Mouse (Mus musculus) small intestine, adult 2 months (tissue): ENCODE measurements at regions not wholly inside any gene's neighbourhood (a gene's known extent, or its start where the extent isn't known, plus 50 kb on each side); places are given as distances from the start of the nearest gene placed in this dataset.

Experiments used
- H3K27ac ChIP-seq: fragments of 200-500 bp; 2 replicates; pipeline ENCODE4 v1.5.1; 2012; ENCODE audit warnings: low read depth, low read length, control low read depth, inconsistent platforms; ENCODE audit not compliant: insufficient read depth
- H3K27me3 ChIP-seq: fragments of 200-500 bp; 2 replicates; pipeline ENCODE4 v1.6.1; 2012; ENCODE audit warnings: mild to moderate bottlenecking, moderate library complexity, low read length, inconsistent platforms; ENCODE audit not compliant: control insufficient read depth, insufficient read depth
- H3K36me3 ChIP-seq: fragments of 200-500 bp; 2 replicates; pipeline ENCODE4 v1.6.1; 2012; ENCODE audit warnings: mild to moderate bottlenecking, low read length, control low read depth, inconsistent platforms; ENCODE audit not compliant: control insufficient read depth, insufficient read depth
- H3K4me1 ChIP-seq: fragments of 200-500 bp; 2 replicates; pipeline ENCODE4 v1.6.1; 2012; ENCODE audit warnings: low read length, inconsistent platforms, mixed read lengths; ENCODE audit not compliant: control insufficient read depth, insufficient read depth, insufficient read length
- H3K4me3 ChIP-seq: fragments of 200-500 bp; 2 replicates; pipeline ENCODE4 v1.5.1; 2012; ENCODE audit warnings: low read depth, mild to moderate bottlenecking, control low read depth, inconsistent platforms, low read length, moderate library complexity
- CTCF ChIP-seq: fragments of 200-500 bp; IDR thresholded peaks from 2 replicates; pipeline ENCODE4 v1.5.1; 2012; ENCODE audit warnings: low read depth, mild to moderate bottlenecking, control low read depth, inconsistent platforms, low read length, moderate library complexity, mixed read lengths; ENCODE audit not compliant: insufficient replicate concordance, insufficient read length; ENCODE audit errors: extremely low read depth
- POLR2A ChIP-seq: fragments of 200-500 bp; IDR thresholded peaks from 2 replicates; pipeline ENCODE4 v1.6.1; 2012; ENCODE audit warnings: low read depth, mild to moderate bottlenecking, control low read depth, inconsistent platforms, low read length, moderate library complexity
- WGBS: fragments of 180-500 bp; shearing (Covaris S2); methylation state at CpG from one replicate; pipeline ENCODE4 v1.1.7; 2018; 5-methylcytosine and 5-hydroxymethylcytosine counted together

GRCm38 (mm10) chr2:167856020-167856419 lies 75.8 kb upstream of the Ptpn1 start:
- Histone ChIP-seq H3K27ac (no peak overlapping the region), H3K36me3 (no peaks in the 10 kb centered on the region), H3K4me1 (peaks cover 23% of the 10 kb centered on the region), H3K4me3 (no peak overlapping the region), H3K27me3 (no peaks in the 10 kb centered on the region)
- TF ChIP-seq CTCF (no peak), POLR2A (no peak)
- WGBS = 45% methylated on average over 3 of the region's 3 CpGs

- H3K4me3 ChIP-seq = no peak overlapping the region
- no peak for TF ChIP-seq CTCF
- TF ChIP-seq POLR2A = no peak
- 89% methylated on average over 1 of the region's 1 CpGs for WGBS
- H3K27ac ChIP-seq = no peak overlapping the region
- no peaks in the 10 kb centered on the region for H3K36me3 ChIP-seq
- peaks cover 16% of the 10 kb centered on the region; the same call in 1 of the 2 replicates for H3K4me1 ChIP-seq
- no peaks in the 10 kb centered on the region for H3K27me3 ChIP-seq
These were observed 77.8 kb upstream of the Ptpn1 start for GRCm38 (mm10) chr2:167854060-167854459.

- 69% methylated on average over 8 of the region's 8 CpGs for WGBS
- Histone ChIP-seq H3K4me3 (no peak overlapping the region), H3K4me1 (peaks cover 16% of the 10 kb centered on the region; the same call in 1 of the 2 replicates), H3K36me3 (no peaks in the 10 kb centered on the region), H3K27ac (no peak overlapping the region), H3K27me3 (no peaks in the 10 kb centered on the region)
- TF ChIP-seq CTCF (no peak), POLR2A (no peak)
These were observed 78.4 kb upstream of the Ptpn1 start for GRCm38 (mm10) chr2:167853411-167853821.

GRCm38 (mm10) chr2:167852582-167852981 lies 79.3 kb upstream of the Ptpn1 start:
- WGBS = 81% methylated on average over 9 of the region's 9 CpGs
- H3K27ac ChIP-seq = no peak overlapping the region

GRCm38 (mm10) chr2:167851216-167851896 lies 80.5 kb upstream of the Ptpn1 start:
- Histone ChIP-seq H3K27me3 (no peaks in the 10 kb centered on the region), H3K4me1 (peaks cover 1% of the 10 kb centered on the region; the same call in 1 of the 2 replicates), H3K36me3 (no peaks in the 10 kb centered on the region), H3K27ac (no peak overlapping the region), H3K4me3 (no peak overlapping the region)
- WGBS = 71% methylated on average over 11 of the region's 11 CpGs
- TF ChIP-seq POLR2A = no peak
- no peak for TF ChIP-seq CTCF

More at GRCm38 (mm10) chr2:167852582-167852981, 79.3 kb upstream of the Ptpn1 start:
- Histone ChIP-seq H3K4me3 (no peak overlapping the region), H3K27me3 (no peaks in the 10 kb centered on the region), H3K4me1 (peaks cover 12% of the 10 kb centered on the region; the same call in 1 of the 2 replicates), H3K36me3 (no peaks in the 10 kb centered on the region)
- TF ChIP-seq CTCF (no peak), POLR2A (no peak)

GRCm38 (mm10) chr2:167849999-167850552 lies 81.8 kb upstream of the Ptpn1 start:
- Histone ChIP-seq H3K27me3 (no peaks in the 10 kb centered on the region), H3K4me1 (no peaks in the 10 kb centered on the region; the same call in 1 of the 2 replicates), H3K27ac (no peak overlapping the region), H3K36me3 (no peaks in the 10 kb centered on the region), H3K4me3 (no peak overlapping the region)
- TF ChIP-seq POLR2A (no peak), CTCF (no peak)
- 91% methylated on average over 10 of the region's 10 CpGs for WGBS

GRCm38 (mm10) chr2:167848468-167849440 lies 83.1 kb upstream of the Ptpn1 start:
- H3K36me3 ChIP-seq = no peaks in the 10 kb centered on the region
- no peak overlapping the region for H3K4me3 ChIP-seq
- 87% methylated on average over 7 of the region's 7 CpGs for WGBS
- no peaks in the 10 kb centered on the region for H3K27me3 ChIP-seq
- H3K27ac ChIP-seq = no peak overlapping the region
- H3K4me1 ChIP-seq = no peaks in the 10 kb centered on the region; the same call in 1 of the 2 replicates
- no peak for TF ChIP-seq POLR2A
- TF ChIP-seq CTCF = no peak
